Mouse (Mus musculus) liver, adult 2 months (tissue): ENCODE data around the gene Ankrd6.

Experiments
- CTCF ChIP-seq: fragments of 200-500 bp; IDR thresholded peaks from 2 replicates; pipeline ENCODE4 v1.5.1; 2011; ENCODE audit warnings: low read depth, low read length, control low read depth
- POLR2A ChIP-seq: fragments of 200-500 bp; IDR thresholded peaks from 2 replicates; pipeline ENCODE4 v1.6.1; 2011; ENCODE audit warnings: low read length, control low read depth; ENCODE audit not compliant: insufficient read depth; ENCODE audit errors: extremely low read depth

- TF ChIP-seq POLR2A = no peak
- no peak for TF ChIP-seq CTCF
These were observed 43.0 kb downstream of the Ankrd6 start for GRCm38 (mm10) chr4:32907631-32908030.
